Mouse (Mus musculus) testis, adult 2 months (tissue): Measurements from ENCODE around the gene Ube2g1. TPM values are rescaled to one million over a fixed set of nuclear protein-coding genes. Genes with fewer than 3 reads are reported as not detected.

ENCODE experiments used
- H3K27ac ChIP-seq: fragments of 200-500 bp; 2 replicates; pipeline ENCODE4 v1.5.1; 2012; ENCODE audit warnings: low read depth, low read length; ENCODE audit not compliant: control insufficient read depth, insufficient read depth
- H3K27me3 ChIP-seq: fragments of 200-500 bp; 2 replicates; pipeline ENCODE4 v1.6.1; 2012; ENCODE audit warnings: mild to moderate bottlenecking, low read length, moderate library complexity; ENCODE audit not compliant: control insufficient read depth, insufficient read depth
- H3K36me3 ChIP-seq: fragments of 200-500 bp; 2 replicates; pipeline ENCODE4 v1.6.1; 2012; ENCODE audit warnings: mild to moderate bottlenecking, low read length; ENCODE audit not compliant: control insufficient read depth, insufficient read depth
- H3K4me1 ChIP-seq: fragments of 200-500 bp; 2 replicates; pipeline ENCODE4 v1.6.1; 2012; ENCODE audit warnings: low read length; ENCODE audit not compliant: control insufficient read depth, insufficient read depth
- H3K4me3 ChIP-seq: fragments of 200-500 bp; 2 replicates; pipeline ENCODE4 v1.5.1; 2012; ENCODE audit warnings: low read depth, mild to moderate bottlenecking, low read length, moderate library complexity, mixed read lengths; ENCODE audit not compliant: control insufficient read depth
- CTCF ChIP-seq: fragments of 200-500 bp; IDR thresholded peaks from 2 replicates; pipeline ENCODE4 v1.5.1; 2012; ENCODE audit warnings: low read depth, mild to moderate bottlenecking, inconsistent platforms, low read length, moderate library complexity; ENCODE audit not compliant: control insufficient read depth, insufficient read depth, insufficient replicate concordance
- POLR2A ChIP-seq: fragments of 200-500 bp; IDR thresholded peaks from 2 replicates; pipeline ENCODE4 v1.6.1; 2012; ENCODE audit warnings: low read depth, mild to moderate bottlenecking, inconsistent platforms, low read length, moderate library complexity; ENCODE audit not compliant: control insufficient read depth
- polyA plus RNA-seq: library from polyadenylated mRNA; depleted of rRNA; stranded (reverse); fragments of >200 nt; gene quantifications from 2 replicates; pipeline ENCODE4 v1.2.3, GENCODE M21; 2012

Ube2g1 gene
- polyA plus RNA-seq, 1 experiment = 3.9 TPM

DNA sequence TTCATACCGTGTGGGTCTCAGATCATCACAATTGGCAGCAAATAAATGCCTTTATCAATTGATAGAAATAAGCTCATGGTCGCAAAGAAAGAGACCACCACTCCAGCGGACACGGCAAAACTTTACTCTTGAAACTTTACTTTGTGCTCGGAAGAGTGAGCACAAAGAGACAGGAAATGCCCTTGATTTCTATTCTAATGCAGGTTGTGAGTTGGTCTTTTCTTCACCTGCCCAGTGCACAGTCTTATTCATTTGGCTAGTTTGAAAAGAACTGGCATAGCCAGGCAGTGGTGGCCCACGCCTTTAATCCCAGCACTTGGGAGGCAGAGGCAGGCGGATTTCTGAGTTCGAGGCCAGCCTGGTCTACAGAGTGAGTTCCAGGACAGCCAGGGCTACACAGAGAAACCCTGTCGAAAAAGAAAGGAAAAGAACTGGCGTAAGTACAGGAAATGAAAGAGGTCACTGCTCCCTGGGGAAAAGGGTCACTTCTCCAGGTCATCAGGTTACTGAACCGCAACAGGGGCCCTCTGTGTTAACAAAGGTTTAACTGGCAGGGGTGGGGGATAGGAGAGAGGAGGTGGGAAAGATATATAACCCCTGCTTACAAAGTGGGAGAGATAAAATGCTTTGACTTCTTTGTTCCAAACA, 37.3 kb upstream of the Ube2g1 start:
- Histone ChIP-seq H3K4me1 (peaks cover 9% of the 10 kb centered on the region), H3K27ac (no peak overlapping the region), H3K36me3 (no peaks in the 10 kb centered on the region), H3K27me3 (no peaks in the 10 kb centered on the region), H3K4me3 (no peak overlapping the region)
- TF ChIP-seq CTCF (no peak), POLR2A (no peak)

DNA sequence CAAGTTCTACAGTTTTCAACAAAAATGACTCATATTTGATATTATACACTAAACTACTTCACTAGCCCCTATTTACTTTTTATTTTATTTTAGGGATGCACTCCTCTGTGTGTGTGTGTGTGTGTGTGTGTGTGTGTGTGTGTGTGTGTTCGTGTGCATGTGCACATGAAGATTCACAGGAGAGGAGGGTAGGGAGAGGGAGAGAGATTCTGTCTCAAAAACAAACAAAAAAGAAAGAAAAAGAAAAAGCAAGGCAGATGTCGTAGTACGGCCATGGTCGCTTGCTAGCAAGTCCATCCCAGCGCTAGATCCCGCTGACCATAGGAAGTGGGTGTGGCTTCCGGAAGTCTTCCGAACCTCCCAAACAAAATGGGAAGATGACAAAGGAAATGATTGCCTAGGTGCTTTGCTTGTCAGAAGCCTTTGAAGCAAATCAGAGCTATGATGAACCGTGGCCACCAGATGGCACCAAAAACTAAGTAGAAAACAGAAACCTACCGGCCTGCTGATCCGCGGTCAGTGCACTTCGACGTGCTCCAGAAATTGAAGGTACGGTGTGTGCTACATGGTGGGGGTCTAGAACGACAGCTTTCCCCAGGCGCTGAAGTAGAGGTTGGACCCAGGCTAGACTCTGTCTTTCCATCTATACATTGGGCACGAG, 36.6 kb upstream of the Ube2g1 start:
- Histone ChIP-seq H3K27me3 (no peaks in the 10 kb centered on the region), H3K27ac (no peak overlapping the region), H3K4me1 (peaks cover 9% of the 10 kb centered on the region), H3K36me3 (no peaks in the 10 kb centered on the region), H3K4me3 (no peak overlapping the region; the same call in 1 of the 2 replicates)
- TF ChIP-seq POLR2A (no peak), CTCF (peak; percentile 52; the same call in 1 of the 2 replicates)

DNA sequence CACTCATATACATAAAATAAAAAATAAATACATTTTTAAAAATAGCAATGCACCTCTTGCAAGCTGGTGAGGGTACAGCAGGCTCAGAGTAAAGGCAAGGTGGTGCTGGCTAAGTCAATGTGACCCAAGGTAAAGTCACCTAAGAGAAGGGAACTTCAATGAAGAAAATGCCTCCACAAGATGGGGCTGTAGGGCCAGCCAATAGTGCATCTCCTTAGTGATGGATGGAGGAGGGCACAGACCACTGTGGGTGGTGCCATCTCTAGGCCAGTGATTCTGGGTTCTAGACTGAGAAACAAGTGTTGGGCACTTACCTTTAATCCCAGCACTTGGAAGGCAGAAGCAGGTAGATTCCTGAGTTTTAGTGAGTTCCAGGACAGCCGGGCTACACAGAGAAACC, 33.3 kb upstream of the Ube2g1 start:
- TF ChIP-seq POLR2A = no peak
- peak; percentile 5; the same call in 1 of the 2 replicates for TF ChIP-seq CTCF
- H3K36me3 ChIP-seq = no peaks in the 10 kb centered on the region
- no peak overlapping the region for H3K27ac ChIP-seq
- H3K4me3 ChIP-seq = no peak overlapping the region
- no peaks in the 10 kb centered on the region for H3K27me3 ChIP-seq
- H3K4me1 ChIP-seq = peaks cover 3% of the 10 kb centered on the region

- Histone ChIP-seq H3K4me1 (peaks cover 2% of the 10 kb centered on the region), H3K27me3 (no peaks in the 10 kb centered on the region), H3K4me3 (peak overlapping the region; percentile 26), H3K36me3 (no peaks in the 10 kb centered on the region), H3K27ac (no peak overlapping the region)
- TF ChIP-seq CTCF (no peak), POLR2A (no peak)
Measured at GRCm38 (mm10) chr11:72576111-72576465, 31.0 kb upstream of the Ube2g1 start.

DNA sequence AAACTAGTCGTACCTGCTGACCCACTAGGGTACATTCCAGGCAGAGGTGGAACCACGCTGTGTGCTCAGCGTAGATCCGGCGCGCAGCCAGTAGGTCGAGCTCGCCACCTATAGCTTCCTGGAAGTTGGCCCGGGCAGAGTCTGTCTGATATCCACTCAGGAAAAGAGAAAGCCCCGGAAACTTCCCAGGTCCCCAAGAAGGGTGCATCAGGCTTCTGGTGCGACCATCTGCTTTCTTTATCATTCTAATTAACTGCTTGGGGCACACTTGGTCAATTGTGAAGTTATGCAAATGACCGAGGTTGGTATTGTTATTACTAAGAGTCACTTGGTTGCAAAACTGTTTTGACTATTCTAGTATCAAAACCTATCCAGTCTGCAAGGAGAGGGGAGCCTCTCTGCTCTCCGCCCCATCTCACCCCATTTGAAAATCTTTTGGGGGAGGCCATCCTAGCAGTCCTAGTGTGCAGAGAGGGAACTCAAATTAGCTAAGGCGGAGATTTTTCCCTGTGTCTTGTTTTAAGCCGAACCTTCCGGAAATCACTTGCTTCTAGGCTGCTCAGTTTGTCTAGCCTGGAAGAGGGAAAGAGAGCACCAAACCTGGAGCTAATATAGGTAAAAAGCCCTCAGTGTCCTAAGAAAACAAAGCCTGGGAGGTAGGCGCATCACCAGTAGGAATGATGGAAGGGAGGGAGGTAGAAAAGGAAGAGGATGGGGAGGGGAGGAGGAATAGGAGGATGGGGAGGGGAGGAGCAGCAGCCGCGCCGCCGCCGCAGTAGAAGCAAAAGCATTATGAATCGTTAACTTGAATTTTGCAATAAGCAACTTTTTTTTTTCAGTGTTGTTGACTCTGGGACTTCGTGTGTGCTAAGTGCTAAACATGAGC, 30.4 kb upstream of the Ube2g1 start:
- Histone ChIP-seq H3K27ac (no peak overlapping the region), H3K4me3 (peak overlapping the region; percentile 30), H3K36me3 (no peaks in the 10 kb centered on the region), H3K4me1 (peaks cover 2% of the 10 kb centered on the region), H3K27me3 (no peaks in the 10 kb centered on the region)
- TF ChIP-seq CTCF (no peak), POLR2A (no peak)

DNA sequence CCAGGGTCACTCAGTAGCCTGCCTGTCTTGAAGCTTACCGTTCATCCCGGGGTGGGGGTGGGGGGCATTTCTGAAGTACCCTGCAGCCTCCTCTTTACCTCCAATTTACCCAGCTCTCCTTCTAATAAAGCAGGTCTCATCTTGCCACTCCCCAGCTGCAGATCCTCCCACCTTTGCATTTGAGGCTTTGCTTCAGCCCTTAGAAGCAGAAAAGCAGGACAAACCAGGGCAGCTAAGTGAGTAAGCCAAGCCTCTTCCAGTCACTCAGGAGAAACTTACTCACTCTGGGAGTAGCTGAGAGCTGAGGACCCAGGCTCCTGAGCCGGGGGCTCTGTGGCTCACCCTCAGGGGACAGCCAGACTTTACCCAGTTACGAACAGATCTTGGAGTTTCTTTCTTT, 28.6 kb upstream of the Ube2g1 start:
- no peak overlapping the region for H3K27ac ChIP-seq
- no peaks in the 10 kb centered on the region for H3K27me3 ChIP-seq
- peaks cover 2% of the 10 kb centered on the region for H3K4me1 ChIP-seq
- TF ChIP-seq CTCF = no peak
- TF ChIP-seq POLR2A = no peak
- H3K4me3 ChIP-seq = no peak overlapping the region
- no peaks in the 10 kb centered on the region for H3K36me3 ChIP-seq
